Mouse (Mus musculus) olfactory bulb, adult 2 months (tissue): Measurements from ENCODE around the gene Prdm8. TPM values are rescaled to one million over a fixed set of nuclear protein-coding genes. Genes with fewer than 3 reads are reported as not detected.

Experiments used
- H3K27ac ChIP-seq: fragments of 200-500 bp; 2 replicates; pipeline ENCODE4 v1.5.1; 2012; ENCODE audit warnings: low read depth, low read length; ENCODE audit not compliant: insufficient read depth
- H3K4me1 ChIP-seq: fragments of 200-500 bp; 2 replicates; pipeline ENCODE4 v1.6.1; 2012; ENCODE audit warnings: low read length; ENCODE audit not compliant: control insufficient read depth, insufficient read depth
- H3K4me3 ChIP-seq: fragments of 200-500 bp; 2 replicates; pipeline ENCODE4 v1.5.1; 2012; ENCODE audit warnings: mild to moderate bottlenecking, low read depth, low read length, moderate library complexity; ENCODE audit not compliant: insufficient read depth
- CTCF ChIP-seq: fragments of 200-500 bp; IDR thresholded peaks from 2 replicates; pipeline ENCODE4 v1.5.1; 2012; ENCODE audit warnings: low read depth, mild to moderate bottlenecking, low read length, moderate library complexity; ENCODE audit not compliant: insufficient read depth
- POLR2A ChIP-seq: fragments of 200-500 bp; IDR thresholded peaks from 2 replicates; pipeline ENCODE4 v1.6.1; 2012; ENCODE audit warnings: mild to moderate bottlenecking, low read depth, low read length, moderate library complexity; ENCODE audit not compliant: insufficient read depth
- whole genome bisulfite sequencing: fragments of 180-500 bp; shearing (Covaris S2); methylation state at CpG from one replicate; pipeline ENCODE4 v1.1.7; 2018; 5-methylcytosine and 5-hydroxymethylcytosine counted together
- polyA plus RNA-seq: library from polyadenylated mRNA; stranded (reverse); fragments of >200 nt; gene quantifications from 2 replicates; pipeline ENCODE4 v1.2.4, GENCODE M21; 2012; ENCODE audit warnings: low replicate concordance; ENCODE audit not compliant: missing spikeins, insufficient read depth, insufficient read length

Prdm8 gene
- not detected in 2 replicates for polyA plus RNA-seq

DNA sequence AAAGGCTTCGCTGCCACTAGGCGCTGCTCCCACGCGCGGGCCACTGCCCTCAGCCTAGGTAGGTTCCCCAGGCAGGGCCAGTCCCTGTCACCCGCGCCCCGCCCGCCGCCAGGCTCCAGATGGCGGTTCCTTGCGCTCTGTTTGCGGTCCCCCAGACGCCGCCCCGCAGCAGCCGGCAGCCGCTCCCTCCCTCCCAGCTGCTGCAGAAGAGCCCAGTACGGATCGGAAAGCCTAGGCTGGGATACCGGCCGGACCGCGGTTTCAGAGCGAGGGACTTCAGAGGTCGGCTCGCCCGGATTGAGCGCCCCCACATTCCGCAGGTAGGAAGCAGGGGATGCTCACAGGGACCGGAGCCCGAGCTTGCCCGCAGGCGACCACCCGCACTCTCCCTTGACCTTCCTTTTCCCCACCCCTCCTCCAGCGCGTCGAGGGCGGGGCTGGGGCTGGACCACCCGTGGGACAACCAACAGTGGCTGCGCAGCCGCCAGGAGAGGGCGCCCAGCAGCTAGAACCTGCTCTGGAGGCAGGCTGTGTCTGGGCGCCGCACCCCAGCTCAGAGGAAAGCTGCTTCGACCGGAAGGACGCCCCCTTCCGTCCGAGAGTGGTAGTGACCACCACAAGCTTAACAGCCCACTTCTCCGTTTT is at the start of gene Prdm8:
TSS of gene Prdm8 (plus strand) at position 19 of the 645 bp plus-strand sequence.
- Histone ChIP-seq H3K4me3 (peak within 1 kb of the TSS; percentile 20), H3K4me1 (peaks cover 11% of the 10 kb centered on the region), H3K27ac (no peak within 1 kb of the TSS)
- TF ChIP-seq POLR2A, result no peak
- TF ChIP-seq CTCF, result peak; percentile 71
- 2% methylated on average over 51 of the region's 51 CpGs for whole genome bisulfite sequencing

DNA sequence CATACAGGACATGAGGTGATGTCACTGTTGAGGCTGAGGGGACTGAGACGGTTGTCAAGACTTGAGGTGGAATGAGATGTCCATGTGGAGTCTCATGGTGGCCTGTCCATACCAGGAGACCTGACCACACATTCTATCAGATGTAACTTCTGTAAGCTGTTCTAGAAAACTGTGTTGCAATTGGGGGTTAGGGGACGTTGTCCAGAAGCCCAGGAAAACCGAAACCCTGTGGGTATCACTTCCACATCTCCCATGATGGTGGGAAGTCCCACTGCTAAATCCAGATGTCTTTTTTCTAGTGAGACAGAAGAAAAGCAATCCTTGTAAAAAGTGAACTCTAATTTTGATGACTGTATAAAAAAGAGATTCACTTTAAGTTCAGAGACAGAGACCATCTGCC is 39.9 kb upstream of the Prdm8 start:
- no peaks in the 10 kb centered on the region for H3K4me1 ChIP-seq
- no peak for TF ChIP-seq POLR2A
- no peak for TF ChIP-seq CTCF
- WGBS, result 82% methylated on average over 3 of the region's 3 CpGs

DNA sequence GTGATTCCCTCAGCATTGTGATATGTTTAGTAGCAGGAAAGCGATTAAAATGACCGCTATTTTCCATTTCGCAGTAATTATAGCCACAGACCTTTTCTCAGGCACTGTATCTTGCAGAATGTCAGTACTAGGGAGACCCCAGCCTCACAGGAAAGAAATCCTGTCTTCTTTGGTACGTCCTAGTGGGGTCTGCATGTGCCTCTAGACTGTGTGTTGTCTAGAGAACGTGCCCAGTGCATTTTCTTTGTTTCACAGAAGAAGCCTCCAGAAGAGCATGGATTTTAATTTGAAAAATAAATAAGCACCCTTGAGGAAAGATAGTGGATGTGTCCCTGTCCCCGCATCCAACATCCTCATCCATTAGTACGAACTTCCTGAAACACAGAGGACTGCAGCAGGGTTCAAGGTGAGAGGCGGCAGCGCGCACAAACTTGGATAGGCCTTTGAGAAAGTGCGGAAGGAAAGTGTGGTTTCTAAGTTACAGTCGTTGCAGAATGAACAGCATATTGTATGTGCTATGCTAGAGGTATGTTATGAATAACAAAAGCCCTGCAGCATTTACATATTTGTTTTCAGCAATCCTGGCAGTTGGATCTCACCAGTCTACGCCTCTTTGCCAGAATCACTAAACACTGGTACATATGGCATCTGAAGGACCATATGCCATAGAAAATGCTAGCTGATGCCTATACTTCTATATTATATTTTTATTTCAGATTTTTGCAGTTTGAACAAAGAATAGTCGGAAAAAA is 28.3 kb upstream of the Prdm8 start:
- no peaks in the 10 kb centered on the region for H3K4me1 ChIP-seq
- no peak overlapping the region for H3K27ac ChIP-seq
- H3K4me3 ChIP-seq, result no peak overlapping the region
- no peak for TF ChIP-seq POLR2A
- WGBS, result 82% methylated on average over 14 of the region's 14 CpGs

More for the DNA sequence above, 39.9 kb upstream of the Prdm8 start:
- Histone ChIP-seq H3K4me3 (no peak overlapping the region), H3K27ac (no peak overlapping the region)

DNA sequence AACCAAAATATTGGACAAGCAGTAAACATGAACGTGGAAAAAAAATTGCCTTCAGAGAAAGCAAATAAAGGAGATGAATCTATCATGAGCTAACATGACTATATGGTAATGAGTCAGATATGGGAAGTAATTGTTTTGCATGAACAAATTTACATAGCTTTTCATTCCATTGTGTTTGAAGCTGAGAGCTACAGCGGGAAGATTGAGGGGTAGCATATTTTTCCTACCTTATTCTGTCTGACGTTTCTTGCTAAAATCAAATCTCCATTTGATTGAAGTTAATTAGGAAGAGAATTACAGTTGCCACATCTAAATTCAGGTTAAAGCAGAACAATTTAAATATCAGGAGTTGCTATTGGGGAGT is 27.7 kb upstream of the Prdm8 start:
- no peaks in the 10 kb centered on the region for H3K4me1 ChIP-seq
- no peak overlapping the region for H3K4me3 ChIP-seq
- TF ChIP-seq POLR2A (no peak), CTCF (no peak)
- no peak overlapping the region for H3K27ac ChIP-seq
- WGBS, result 73% methylated on average over 3 of the region's 3 CpGs

DNA sequence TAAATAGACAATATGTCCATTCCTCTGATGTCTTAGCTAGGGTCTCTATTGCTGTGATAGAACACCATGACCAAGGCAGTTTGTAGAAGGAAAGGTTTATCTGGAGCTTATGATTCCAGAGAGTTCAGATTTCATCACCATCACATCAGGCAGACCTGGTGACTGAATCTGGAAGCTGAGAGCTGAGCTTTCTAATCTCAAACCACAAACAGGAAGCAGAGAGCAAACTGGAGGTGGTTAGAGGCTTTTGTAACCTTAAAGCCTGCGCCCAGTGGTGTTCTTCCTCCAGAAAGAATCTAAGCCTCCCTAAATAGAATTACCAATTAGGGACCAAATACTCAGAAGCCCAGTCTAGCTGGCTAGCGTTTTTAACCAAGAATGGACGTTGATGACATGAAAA is 20.1 kb upstream of the Prdm8 start:
- WGBS, result 55% methylated on average over 3 of the region's 3 CpGs
- Histone ChIP-seq H3K27ac (no peak overlapping the region), H3K4me3 (no peak overlapping the region), H3K4me1 (no peaks in the 10 kb centered on the region)
- no peak for TF ChIP-seq POLR2A
- TF ChIP-seq CTCF, result no peak

DNA sequence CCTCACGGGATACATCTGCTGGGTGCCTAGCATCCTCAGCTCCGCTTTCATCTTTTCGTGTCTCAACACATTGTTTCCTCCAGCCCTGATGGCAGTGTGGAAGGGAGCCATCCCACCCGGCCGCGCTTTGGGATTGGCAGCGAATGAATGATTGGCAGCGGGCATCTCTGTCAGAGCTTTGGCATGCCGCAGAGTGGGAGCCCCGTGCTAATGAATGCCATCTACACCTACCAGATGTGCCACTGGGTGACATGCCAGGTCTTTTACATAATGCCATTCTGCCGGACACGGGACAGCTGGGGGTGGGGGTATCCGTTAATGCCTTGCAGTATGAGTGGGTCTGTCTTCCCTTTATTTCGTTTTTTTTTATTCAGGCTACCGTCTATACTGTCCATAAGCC is 882 bp upstream of the Prdm8 start:
- no peak overlapping the region for H3K4me3 ChIP-seq
- no peak overlapping the region for H3K27ac ChIP-seq

DNA sequence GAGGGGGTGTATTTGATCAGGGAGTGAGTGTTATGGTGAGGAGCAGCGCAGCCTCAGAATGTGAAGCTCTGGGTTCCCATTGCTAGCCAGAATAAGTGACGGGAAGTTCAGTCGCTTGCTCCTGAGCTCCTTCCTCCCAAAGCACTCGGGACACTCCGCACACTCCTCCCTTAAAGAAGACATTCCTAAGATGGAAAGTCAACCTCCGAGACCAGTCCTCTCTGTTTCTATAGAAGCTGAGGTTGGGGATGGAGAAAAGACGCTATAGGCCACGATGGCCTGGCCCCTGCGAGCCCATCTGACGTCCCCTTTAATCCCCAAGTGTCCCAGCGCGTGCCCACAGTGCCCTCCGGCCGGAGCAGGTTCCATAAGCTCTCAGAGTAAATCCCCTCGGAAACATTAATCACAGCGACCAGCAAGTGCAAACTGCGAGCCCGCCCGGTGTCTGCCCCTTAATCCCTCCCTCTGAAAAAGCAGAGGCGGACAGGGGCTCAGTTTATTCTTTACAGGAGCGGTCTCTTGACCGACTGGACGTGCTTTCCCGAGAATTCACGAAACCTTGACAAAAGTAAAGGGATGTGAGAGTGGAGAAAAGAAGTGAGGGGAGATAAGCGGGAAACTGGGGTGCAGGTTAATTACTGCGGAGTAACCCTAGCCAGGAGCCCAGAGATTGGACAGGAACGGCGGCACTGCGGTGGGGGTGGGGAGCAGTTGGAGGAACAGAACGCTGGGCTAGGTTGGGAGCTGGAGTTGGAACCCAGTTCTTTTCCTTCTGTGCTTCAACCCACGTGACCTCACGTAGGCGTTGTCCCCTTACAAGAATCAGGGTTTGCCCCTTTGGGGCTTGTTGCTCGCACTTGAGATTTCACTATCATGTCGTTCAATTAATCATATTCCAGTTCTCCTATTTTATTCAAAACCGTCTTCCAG is 1.6 kb downstream of the Prdm8 start:
- H3K4me1 ChIP-seq, result peaks cover 11% of the 10 kb centered on the region
- no peak for TF ChIP-seq POLR2A
- TF ChIP-seq CTCF, result no peak
- H3K4me3 ChIP-seq, result no peak overlapping the region
- no peak overlapping the region for H3K27ac ChIP-seq
- 2% methylated on average over 37 of the region's 37 CpGs for WGBS

More for the DNA sequence above, 882 bp upstream of the Prdm8 start:
- 18% methylated on average over 15 of the region's 15 CpGs for WGBS
- peaks cover 11% of the 10 kb centered on the region for H3K4me1 ChIP-seq
- TF ChIP-seq CTCF (no peak), POLR2A (no peak)

DNA sequence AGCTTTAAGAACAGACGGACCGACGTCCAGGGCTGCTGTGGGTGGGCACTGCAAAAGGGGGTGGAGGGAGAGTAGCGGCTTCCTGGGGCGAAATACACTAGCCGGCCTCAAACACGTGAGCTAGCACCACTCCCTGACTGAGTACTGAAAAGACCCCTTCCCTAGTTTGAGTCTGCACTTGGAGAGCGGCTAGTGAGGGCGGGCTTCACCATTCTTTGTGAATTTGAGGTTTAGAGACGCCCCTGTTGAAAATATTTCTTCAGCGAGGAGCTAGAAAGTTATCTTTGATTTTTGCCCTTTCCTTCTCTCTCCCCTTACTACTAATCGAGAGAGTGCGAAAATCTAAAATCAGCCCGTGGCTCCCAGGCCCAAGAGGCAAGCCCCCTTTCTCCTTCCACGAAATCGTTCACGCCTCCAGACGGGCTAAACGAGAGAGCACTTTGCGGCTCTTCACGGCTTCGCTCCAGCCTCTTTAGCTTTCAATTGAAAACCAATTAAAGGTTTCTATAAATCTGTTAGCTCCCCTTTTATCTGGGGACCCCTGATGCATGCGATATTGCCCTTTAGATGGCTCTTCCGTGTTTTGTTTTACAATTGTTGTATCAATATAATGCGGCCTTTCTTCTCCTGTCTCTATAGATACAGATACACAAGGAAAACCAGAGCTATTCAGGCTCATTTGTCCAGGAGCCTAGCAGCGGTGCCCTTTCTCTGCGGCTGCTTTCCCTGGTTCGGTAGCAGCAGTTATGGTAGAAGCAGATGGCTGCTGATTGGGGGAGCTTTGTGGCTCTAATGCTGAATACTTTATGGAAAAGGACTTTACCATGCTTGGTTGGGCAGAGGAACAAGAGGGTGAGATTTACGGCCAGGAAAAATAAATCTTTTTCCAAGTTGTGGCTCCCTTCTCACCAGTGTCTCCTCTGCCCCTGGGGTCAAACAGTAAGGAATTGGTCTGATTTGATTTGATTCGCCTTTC is 2.7 kb downstream of the Prdm8 start:
- Histone ChIP-seq H3K4me1 (peaks cover 11% of the 10 kb centered on the region), H3K27ac (no peak overlapping the region), H3K4me3 (no peak overlapping the region)
- 7% methylated on average over 30 of the region's 30 CpGs for WGBS
- TF ChIP-seq CTCF (no peak), POLR2A (no peak)
